Mouse (Mus musculus): ENCODE data around the gene Lmf1.

DNA sequence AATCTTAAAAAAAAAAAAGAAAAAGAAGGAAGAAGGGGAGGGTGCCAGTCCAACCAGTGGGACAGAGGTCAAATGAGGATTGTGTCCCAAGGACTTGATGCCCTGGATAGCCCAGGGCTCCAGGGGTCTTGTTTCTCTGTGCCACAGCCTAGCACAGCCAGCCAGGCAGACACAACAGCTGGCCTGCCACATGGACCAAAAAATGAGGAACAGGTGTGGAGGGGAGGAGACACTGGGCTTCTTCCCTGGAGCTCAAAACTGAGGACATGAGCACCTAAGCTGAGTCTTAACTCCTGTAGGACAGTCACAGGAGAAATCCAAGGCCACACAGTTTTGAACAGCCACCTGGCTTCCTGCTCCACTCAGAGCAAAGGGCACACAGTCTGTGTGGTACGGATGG, 117.4 kb downstream of the Lmf1 start:
- no peak for TF ChIP-seq GATA1 (IDR thresholded peaks at IDR 0.05; ENCODE audit: borderline replicate concordance, low read length)
- no peak for TF ChIP-seq FLI1 (IDR thresholded peaks at IDR 0.05; ENCODE audit: low read length)

Data from megakaryocyte, embryonic 14.5 days (primary cell).